Mouse (Mus musculus): ENCODE results near the gene Bdkrb2.

Bdkrb2 gene

DNA sequence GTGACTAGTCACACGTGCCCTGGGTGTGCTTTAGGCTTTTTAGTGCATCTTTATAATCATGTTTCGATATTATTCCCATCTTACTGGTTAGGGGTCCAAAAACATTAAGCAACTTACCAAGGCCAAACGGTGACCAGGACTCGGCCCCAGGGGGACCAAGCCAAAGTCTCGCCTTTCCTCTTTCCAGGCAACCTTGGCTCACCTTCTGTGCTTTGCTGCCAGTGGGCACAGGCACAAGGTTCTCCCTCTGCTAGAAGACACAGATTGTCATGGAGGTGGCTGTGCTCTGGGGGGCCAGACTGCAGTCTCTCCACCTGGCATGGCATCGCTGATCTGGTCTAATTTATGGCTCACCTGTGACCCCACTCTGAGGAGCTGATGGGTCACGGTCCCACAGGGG, 27.8 kb downstream of the Bdkrb2 start:
- DNase-seq (ENCODE audit: low read depth, low spot score), result no peak

DNA sequence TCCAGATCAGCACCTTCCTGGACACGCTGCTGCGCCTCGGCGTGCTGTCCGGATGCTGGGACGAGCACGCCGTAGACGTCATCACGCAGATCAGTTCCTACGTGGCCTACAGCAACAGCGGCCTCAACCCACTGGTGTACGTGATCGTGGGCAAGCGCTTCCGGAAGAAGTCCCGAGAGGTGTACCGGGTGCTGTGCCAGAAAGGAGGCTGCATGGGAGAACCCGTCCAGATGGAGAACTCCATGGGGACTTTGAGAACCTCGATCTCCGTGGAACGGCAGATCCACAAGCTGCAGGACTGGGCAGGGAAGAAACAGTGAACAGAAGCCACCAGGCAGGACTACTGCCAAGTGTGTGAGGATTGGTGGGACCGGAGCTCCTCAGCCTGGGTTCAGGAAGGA, 29.3 kb downstream of the Bdkrb2 start:
- DNase-seq (ENCODE audit: low read depth, low spot score), result no peak

GRCm38 (mm10) chr12:105593471-105593870, 30.4 kb downstream of the Bdkrb2 start:
- DNase-seq (ENCODE audit: low read depth, low spot score), result no peak

DNA sequence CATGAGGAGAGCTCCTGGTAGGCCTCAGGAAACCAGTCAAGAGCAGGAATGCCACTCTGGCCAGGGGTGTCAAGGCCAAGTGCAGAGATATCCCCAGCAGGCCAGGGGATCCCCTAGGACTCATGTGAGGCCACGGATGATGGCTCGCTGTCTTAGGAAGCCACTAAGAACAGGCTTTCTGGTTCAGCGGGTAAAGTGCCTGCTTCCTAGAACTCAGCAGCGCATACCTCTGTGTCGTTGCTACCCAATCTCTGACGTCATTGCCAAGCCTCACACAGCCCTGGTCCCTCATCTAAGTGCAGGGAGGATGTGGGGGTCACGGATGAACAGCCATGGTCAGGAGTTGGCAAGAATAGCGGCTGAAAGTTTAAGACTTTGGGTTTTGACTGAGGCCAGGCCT, 34.1 kb downstream of the Bdkrb2 start:
- DNase-seq (ENCODE audit: low read depth, low spot score), result no peak

DNA sequence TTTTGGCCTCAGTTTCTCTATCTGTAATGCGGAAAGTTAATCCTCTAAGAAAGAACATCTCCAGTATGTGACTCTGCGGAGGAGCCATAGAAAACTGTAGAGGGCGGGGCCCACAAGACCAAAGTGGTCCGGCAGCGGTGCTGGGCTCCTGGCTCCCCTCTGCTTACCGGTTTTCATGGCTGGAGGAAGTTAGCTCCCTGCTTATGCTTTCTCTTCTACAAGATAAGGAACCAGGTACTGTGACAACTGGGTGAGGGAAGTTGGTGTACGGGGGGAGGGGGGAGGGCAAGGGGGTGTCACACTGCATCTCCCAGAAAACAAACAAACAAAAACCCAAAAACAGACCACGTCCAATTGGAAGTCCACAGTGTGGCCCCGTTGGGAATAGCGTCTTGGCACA, 35.5 kb downstream of the Bdkrb2 start:
- no peak for DNase-seq (ENCODE audit: low read depth, low spot score)

GRCm38 (mm10) chr12:105599098-105599497, 36.1 kb downstream of the Bdkrb2 start:
- no peak for DNase-seq (ENCODE audit: low read depth, low spot score)

GRCm38 (mm10) chr12:105601586-105601985, 38.6 kb downstream of the Bdkrb2 start:
- DNase-seq (ENCODE audit: low read depth, low spot score), result no peak

- DNase-seq (ENCODE audit: low read depth, low spot score), result no peak
These were observed 39.7 kb downstream of the Bdkrb2 start, which contains the start of gene Bdkrb1 for GRCm38 (mm10) chr12:105602581-105603210. TSS of gene Bdkrb1 (plus strand) at chr12:105603085.

DNA sequence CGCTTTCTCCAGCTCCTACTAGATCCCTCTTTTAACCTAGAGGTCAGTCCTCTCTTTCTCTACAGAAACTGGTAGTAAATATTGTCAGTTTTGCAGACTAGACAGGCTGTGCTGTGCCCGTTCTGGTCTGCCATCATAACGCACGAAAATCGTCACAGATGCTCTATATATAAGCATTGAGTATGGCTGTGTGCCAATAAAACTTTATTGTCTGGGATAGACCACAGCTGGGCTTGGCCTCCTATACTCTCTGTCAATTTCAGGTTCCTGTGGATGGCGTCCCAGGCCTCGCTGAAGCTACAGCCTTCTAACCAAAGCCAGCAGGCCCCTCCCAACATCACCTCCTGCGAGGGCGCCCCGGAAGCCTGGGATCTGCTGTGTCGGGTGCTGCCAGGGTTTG, 40.9 kb downstream of the Bdkrb2 start:
- DNase-seq (ENCODE audit: low read depth, low spot score), result no peak

DNA sequence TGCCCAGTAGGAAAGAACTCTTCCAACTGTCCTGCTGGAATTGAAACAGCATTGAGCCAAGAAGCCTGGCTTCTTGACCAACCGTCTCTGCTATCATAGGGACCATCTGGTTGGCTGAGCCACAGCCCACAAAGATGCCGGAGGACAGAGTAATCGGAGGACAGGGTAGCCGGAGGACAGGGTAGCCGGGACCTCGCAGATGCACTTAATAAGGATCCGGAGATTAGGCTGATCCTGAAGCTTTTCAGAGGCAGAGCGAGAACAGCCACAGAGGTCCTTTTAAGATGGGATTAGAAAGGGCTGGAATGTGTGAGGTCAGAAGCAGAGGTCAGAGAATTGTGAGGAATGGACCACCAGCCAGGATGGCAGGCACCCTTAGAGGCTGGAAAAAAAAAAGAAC, 42.2 kb downstream of the Bdkrb2 start:
- no peak for DNase-seq (ENCODE audit: low read depth, low spot score)

- no peak for DNase-seq (ENCODE audit: low read depth, low spot score)
These were observed 43.9 kb downstream of the Bdkrb2 start for GRCm38 (mm10) chr12:105606881-105607280.

- no peak for DNase-seq (ENCODE audit: low read depth, low spot score)
These were observed 48.0 kb downstream of the Bdkrb2 start for GRCm38 (mm10) chr12:105611045-105611444.

DNA sequence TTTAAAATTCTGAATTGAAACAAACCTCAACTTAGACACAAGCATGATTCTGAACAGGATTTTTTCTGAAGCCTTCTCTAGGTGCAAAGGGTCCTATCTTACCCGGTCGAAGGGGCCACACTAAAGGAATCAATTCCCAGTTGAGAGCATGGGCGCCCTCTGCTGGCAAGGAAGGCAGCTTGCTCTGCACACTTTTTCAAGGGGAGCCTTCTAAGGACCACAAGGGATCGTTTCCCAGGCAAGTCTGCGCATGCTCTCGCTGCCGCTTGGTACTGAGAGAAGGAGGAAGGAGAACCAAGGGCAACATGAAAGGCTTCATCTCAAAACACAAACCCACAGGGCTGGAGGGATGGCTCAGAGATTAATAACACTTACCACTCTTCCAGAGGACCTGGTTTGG, 48.7 kb downstream of the Bdkrb2 start:
- DNase-seq (ENCODE audit: low read depth, low spot score), result peak; percentile 23

DNA sequence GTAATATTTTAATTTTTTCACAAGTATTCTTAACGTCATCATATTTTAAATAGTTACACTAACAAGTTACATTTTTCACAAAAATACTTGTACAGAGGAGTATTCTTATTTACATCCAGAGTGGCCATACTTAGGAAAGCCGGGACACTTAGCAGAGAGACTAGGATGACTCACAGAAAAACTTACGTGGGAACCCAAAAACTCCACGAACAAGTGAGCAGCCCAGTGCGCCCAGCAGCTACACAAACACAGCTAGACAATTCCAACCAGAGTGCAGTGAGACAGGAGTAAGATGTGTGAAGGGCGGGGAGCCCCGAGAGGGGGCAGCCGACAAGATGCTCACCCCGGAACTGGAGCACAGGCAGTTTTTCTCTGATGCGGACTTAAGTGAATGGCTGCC, 50.5 kb downstream of the Bdkrb2 start:
- DNase-seq (ENCODE audit: low read depth, low spot score), result no peak

- DNase-seq (ENCODE audit: low read depth, low spot score), result no peak
These were observed 59.0 kb downstream of the Bdkrb2 start for GRCm38 (mm10) chr12:105622048-105622447.

DNA sequence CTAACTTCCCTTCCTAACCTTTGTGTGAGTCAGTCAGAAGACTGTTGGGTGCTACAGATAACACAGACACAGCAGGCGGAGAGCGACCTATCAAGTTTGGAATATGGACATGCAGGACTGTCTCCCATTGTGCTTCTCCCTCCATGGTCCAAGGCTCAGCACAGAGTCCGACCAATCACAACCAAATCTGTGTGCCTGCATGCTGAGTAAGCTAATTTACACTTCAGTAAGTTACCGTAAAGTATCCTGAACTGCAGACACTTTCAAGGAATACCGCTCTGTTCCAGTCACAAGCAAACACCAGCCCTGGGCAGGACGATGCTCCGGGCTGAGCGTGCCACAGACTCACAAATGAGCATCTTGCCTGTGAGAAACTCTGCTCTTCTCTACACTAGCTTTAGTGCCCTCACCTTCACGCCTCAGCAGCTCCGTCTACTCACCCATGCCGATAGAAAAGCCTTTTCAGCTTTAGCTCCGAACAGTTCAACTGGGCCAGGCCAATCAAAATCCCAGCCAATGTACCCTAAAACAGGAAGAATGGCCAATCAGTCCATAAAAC, 60.0 kb downstream of the Bdkrb2 start:
- DNase-seq (ENCODE audit: low read depth, low spot score), result no peak

DNA sequence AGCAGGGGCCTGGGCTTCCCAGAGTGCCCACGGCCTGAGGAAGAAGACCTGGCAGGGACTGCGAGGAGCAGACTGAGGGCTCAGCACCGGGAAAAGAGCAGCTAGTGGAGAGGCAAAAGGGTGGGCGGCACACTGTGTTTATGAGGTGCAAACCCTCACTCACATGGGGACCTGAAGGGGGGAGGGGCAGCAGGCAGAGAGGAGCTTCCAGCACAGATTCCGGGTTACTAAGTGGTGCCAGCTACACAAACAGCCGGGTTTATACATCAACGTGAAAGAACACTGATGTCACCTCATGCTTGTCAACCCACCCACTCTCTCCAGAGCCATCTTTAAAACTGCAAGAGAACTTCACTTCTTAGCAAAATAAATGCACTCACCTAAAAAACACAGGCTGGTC, 62.8 kb downstream of the Bdkrb2 start:
- DNase-seq (ENCODE audit: low read depth, low spot score), result no peak

GRCm38 (mm10) chr12:105634374-105635067, 71.5 kb downstream of the Bdkrb2 start:
- no peak for DNase-seq (ENCODE audit: low read depth, low spot score)

DNA sequence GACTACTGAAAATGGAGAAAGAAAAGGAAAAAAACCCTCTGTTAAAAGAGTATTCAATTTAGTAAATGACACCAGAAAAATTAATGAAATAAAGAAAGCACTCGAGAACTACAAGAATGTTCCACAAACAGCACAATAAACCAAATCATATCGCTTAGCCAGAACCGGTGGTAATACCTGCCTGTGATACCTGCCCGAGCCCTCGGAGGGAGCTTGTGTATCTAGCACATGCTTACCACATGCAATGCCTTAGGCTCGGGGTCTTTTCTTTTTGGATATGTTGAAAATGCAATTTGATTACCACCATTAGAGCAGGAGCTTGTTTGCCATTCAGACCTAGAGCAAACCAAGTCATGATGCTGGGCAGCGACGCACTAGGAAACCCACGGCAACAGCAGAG, 73.5 kb downstream of the Bdkrb2 start:
- DNase-seq (ENCODE audit: low read depth, low spot score), result no peak

DNA sequence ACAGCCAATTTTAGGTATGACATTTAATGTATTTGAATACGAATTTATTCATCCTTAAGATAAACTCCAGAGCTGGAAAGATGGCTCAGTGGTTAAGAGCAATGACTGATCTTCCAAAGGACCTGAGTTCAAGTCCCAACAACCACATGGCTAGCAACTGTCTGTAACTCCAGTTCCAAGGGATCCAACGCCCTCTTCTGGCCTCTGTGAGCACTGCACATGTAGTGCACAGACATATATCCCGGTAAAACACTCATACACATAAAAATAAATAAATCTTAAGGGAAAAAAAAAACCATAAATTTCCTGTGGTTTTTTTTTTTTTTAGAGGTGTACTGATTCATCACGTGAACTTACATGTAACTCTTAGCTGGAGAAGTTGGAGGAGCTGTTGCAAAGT, 74.5 kb downstream of the Bdkrb2 start:
- DNase-seq (ENCODE audit: low read depth, low spot score), result no peak

DNA sequence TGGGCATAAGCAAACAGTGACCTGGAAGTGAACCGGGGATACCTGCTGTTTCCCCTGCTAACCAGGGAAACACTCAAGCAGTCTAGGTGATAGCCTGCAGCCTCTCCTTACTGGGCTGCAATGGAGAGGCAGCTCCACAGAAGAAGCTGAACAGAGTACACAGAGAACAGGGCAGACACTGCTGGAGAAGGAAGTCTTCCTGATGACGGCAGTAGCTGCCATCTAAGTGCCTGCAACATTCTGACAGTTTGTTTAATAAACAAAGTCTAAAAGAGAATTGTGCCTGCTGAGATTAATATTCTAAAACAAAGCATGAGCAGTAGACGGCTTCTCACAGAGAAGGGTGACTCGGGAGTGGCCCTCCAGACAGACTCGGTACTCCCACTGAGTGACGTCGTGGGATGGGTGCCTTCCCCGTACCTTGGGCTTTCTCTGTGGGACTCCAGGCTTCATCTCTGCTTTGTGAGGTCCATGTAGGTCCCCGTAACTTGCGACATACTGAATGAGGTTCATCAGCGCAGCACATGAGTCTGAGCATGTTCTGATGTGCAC, 79.8 kb downstream of the Bdkrb2 start:
- no peak for DNase-seq (ENCODE audit: low read depth, low spot score)

Measured in retina, adult 2 months (tissue).